Mouse (Mus musculus): ENCODE data around the gene Aldh1a1. TPM values are rescaled to one million over a fixed set of nuclear protein-coding genes. Genes with fewer than 3 reads are reported as not detected.

Aldh1a1 gene
- polyA plus RNA-seq, 1 experiment from 2014 or later: 0.32 TPM

DNA sequence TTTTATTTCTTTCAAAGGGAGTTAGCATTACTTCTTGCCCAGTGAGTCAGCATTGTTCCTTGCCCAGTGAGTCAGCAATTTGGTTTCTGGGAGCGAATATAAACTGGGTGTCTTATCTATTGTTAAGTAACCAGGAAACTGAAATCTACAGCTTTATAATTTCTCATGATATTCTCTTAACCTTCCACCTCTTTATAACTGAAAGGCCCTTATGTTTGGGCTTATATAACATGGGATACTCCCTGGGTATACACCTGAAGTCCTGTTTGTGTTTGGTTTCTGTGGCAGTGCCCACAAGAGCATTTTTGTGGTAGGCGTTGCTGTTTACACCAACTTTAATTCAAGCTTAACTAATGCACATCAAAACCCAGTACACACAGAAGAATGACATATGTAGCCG is 66.4 kb downstream of the Aldh1a1 start:
- DNase-seq (ENCODE audit: low spot score) (no peak), ATAC-seq (replicated peaks; ENCODE audit: low FRiP score) (no peak)
- H3K4me2 ChIP-seq (ENCODE audit: low read depth, low read length, severe bottlenecking): no peak overlapping the region
- no peaks in the 10 kb centered on the region for H3K4me1 ChIP-seq (replicated peaks; ENCODE audit: control insufficient read depth, insufficient read depth, low read length)
- H3K4me3 ChIP-seq (ENCODE audit: low read depth, low read length): no peak overlapping the region
- H3K27ac ChIP-seq (ENCODE audit: low read depth, low read length): no peak overlapping the region
- WGBS: 82% methylated on average over 3 of the region's 3 CpGs
- H3K9me3 ChIP-seq (ENCODE audit: control insufficient read depth, low read length): no peaks in the 10 kb centered on the region
- no peaks in the 10 kb centered on the region for H3K27me3 ChIP-seq (ENCODE audit: control insufficient read depth, insufficient read depth, low read length)
- H3K36me3 ChIP-seq (ENCODE audit: control insufficient read depth, insufficient read depth, low read length): no peaks in the 10 kb centered on the region
- H3K9ac ChIP-seq (ENCODE audit: low read length): no peak overlapping the region

- H3K36me3 ChIP-seq (ENCODE audit: control insufficient read depth, insufficient read depth, low read length): no peaks in the 10 kb centered on the region
- no peak overlapping the region for H3K9ac ChIP-seq (ENCODE audit: low read length)
- no peaks in the 10 kb centered on the region for H3K9me3 ChIP-seq (ENCODE audit: control insufficient read depth, low read length)
- no peak overlapping the region for H3K27ac ChIP-seq (ENCODE audit: low read depth, low read length)
- WGBS: 94% methylated on average over 2 of the region's 2 CpGs
- no peaks in the 10 kb centered on the region for H3K4me1 ChIP-seq (replicated peaks; ENCODE audit: control insufficient read depth, insufficient read depth, low read length)
- H3K4me3 ChIP-seq (ENCODE audit: low read depth, low read length): no peak overlapping the region
- ATAC-seq (replicated peaks; ENCODE audit: low FRiP score) (no peak), DNase-seq (ENCODE audit: low spot score) (no peak)
- no peaks in the 10 kb centered on the region for H3K27me3 ChIP-seq (ENCODE audit: control insufficient read depth, insufficient read depth, low read length)
- no peak overlapping the region for H3K4me2 ChIP-seq (ENCODE audit: low read depth, low read length, severe bottlenecking)
Measured at GRCm38 (mm10) chr19:20559952-20560351, 67.4 kb downstream of the Aldh1a1 start.

DNA sequence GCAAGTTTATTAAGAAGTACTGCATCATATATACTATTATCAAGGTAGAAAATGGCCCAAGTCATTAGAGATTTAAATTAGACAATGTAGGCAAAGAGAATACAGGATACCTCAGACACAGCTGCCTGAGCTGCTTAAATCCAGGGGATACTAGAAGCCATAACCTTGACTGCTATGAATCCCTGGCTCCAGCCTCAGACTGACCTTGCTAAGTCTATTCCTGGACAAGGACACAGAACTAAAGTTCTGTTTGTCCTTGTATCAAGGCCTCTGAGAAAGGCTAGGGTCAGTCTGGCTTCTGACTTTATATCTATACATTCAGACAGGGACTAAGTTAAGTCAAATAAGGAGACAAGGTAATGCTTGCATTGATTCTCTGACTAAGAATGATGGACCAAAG is 69.9 kb downstream of the Aldh1a1 start:
- no peak overlapping the region for H3K9ac ChIP-seq (ENCODE audit: low read length)

DNA sequence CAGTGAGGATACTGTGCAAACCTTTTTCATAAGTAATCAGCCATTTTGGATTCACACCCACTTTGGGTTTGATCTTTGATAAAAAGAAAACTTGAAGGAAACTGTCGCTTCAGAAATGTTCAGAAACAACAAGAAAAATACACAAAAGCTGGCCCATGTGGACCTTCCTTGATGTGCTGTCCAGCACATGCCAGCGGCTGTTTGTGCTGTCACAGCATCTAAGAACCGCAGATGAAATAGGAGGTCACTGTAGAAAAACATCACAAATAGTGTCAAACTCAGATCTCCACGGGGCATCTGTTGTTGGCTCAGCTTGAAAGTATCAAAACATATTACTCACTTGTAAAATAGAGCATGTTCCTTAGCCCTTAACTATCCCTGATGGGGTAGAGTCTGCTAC is 73.8 kb downstream of the Aldh1a1 start:
- no peaks in the 10 kb centered on the region for H3K27me3 ChIP-seq (ENCODE audit: control insufficient read depth, insufficient read depth, low read length)
- H3K27ac ChIP-seq (ENCODE audit: low read depth, low read length): no peak overlapping the region
- WGBS: 78% methylated on average over 4 of the region's 4 CpGs
- H3K9ac ChIP-seq (ENCODE audit: low read length): no peak overlapping the region
- H3K4me3 ChIP-seq (ENCODE audit: low read depth, low read length): no peak overlapping the region
- no peaks in the 10 kb centered on the region for H3K4me1 ChIP-seq (replicated peaks; ENCODE audit: control insufficient read depth, insufficient read depth, low read length)
- H3K36me3 ChIP-seq (ENCODE audit: control insufficient read depth, insufficient read depth, low read length): no peaks in the 10 kb centered on the region
- no peak for DNase-seq (ENCODE audit: low spot score)
- no peak overlapping the region for H3K4me2 ChIP-seq (ENCODE audit: low read depth, low read length, severe bottlenecking)
- no peaks in the 10 kb centered on the region for H3K9me3 ChIP-seq (ENCODE audit: control insufficient read depth, low read length)
- no peak for ATAC-seq (replicated peaks; ENCODE audit: low FRiP score)

More for the DNA sequence above, 69.9 kb downstream of the Aldh1a1 start:
- ATAC-seq (replicated peaks; ENCODE audit: low FRiP score) (no peak), DNase-seq (ENCODE audit: low spot score) (no peak)
- Histone ChIP-seq H3K4me3 (ENCODE audit: low read depth, low read length) (no peak overlapping the region), H3K27me3 (ENCODE audit: control insufficient read depth, insufficient read depth, low read length) (no peaks in the 10 kb centered on the region), H3K4me2 (ENCODE audit: low read depth, low read length, severe bottlenecking) (no peak overlapping the region), H3K27ac (ENCODE audit: low read depth, low read length) (no peak overlapping the region), H3K36me3 (ENCODE audit: control insufficient read depth, insufficient read depth, low read length) (no peaks in the 10 kb centered on the region), H3K9me3 (ENCODE audit: control insufficient read depth, low read length) (no peaks in the 10 kb centered on the region), H3K4me1 (replicated peaks; ENCODE audit: control insufficient read depth, insufficient read depth, low read length) (no peaks in the 10 kb centered on the region)

- 90% methylated on average over 2 of the region's 2 CpGs for WGBS
- ATAC-seq (replicated peaks; ENCODE audit: low FRiP score): no peak
- H3K9ac ChIP-seq (ENCODE audit: low read length): no peak overlapping the region
- no peaks in the 10 kb centered on the region for H3K36me3 ChIP-seq (ENCODE audit: control insufficient read depth, insufficient read depth, low read length)
- no peak for DNase-seq (ENCODE audit: low spot score)
- H3K4me1 ChIP-seq (replicated peaks; ENCODE audit: control insufficient read depth, insufficient read depth, low read length): no peaks in the 10 kb centered on the region
- H3K27ac ChIP-seq (ENCODE audit: low read depth, low read length): no peak overlapping the region
- no peak overlapping the region for H3K4me2 ChIP-seq (ENCODE audit: low read depth, low read length, severe bottlenecking)
- H3K27me3 ChIP-seq (ENCODE audit: control insufficient read depth, insufficient read depth, low read length): no peaks in the 10 kb centered on the region
- H3K4me3 ChIP-seq (ENCODE audit: low read depth, low read length): no peak overlapping the region
- H3K9me3 ChIP-seq (ENCODE audit: control insufficient read depth, low read length): no peaks in the 10 kb centered on the region
Measured at GRCm38 (mm10) chr19:20567039-20567438, 74.5 kb downstream of the Aldh1a1 start.

GRCm38 (mm10) chr19:20576984-20577383 is 84.5 kb downstream of the Aldh1a1 start:
- Histone ChIP-seq H3K27me3 (ENCODE audit: control insufficient read depth, insufficient read depth, low read length) (no peaks in the 10 kb centered on the region), H3K27ac (ENCODE audit: low read depth, low read length) (no peak overlapping the region), H3K9ac (ENCODE audit: low read length) (no peak overlapping the region), H3K4me1 (replicated peaks; ENCODE audit: control insufficient read depth, insufficient read depth, low read length) (no peaks in the 10 kb centered on the region), H3K4me2 (ENCODE audit: low read depth, low read length, severe bottlenecking) (no peak overlapping the region), H3K4me3 (ENCODE audit: low read depth, low read length) (no peak overlapping the region), H3K9me3 (ENCODE audit: control insufficient read depth, low read length) (no peaks in the 10 kb centered on the region), H3K36me3 (ENCODE audit: control insufficient read depth, insufficient read depth, low read length) (no peaks in the 10 kb centered on the region)
- no peak for ATAC-seq (replicated peaks; ENCODE audit: low FRiP score)
- WGBS: 77% methylated on average over 3 of the region's 3 CpGs
- no peak for DNase-seq (ENCODE audit: low spot score)

- 84% methylated on average over 5 of the region's 5 CpGs for WGBS
- Histone ChIP-seq H3K27ac (ENCODE audit: low read depth, low read length) (no peak overlapping the region), H3K36me3 (ENCODE audit: control insufficient read depth, insufficient read depth, low read length) (no peaks in the 10 kb centered on the region), H3K9ac (ENCODE audit: low read length) (no peak overlapping the region), H3K4me1 (replicated peaks; ENCODE audit: control insufficient read depth, insufficient read depth, low read length) (no peaks in the 10 kb centered on the region), H3K27me3 (ENCODE audit: control insufficient read depth, insufficient read depth, low read length) (no peaks in the 10 kb centered on the region), H3K9me3 (ENCODE audit: control insufficient read depth, low read length) (no peaks in the 10 kb centered on the region), H3K4me3 (ENCODE audit: low read depth, low read length) (no peak overlapping the region), H3K4me2 (ENCODE audit: low read depth, low read length, severe bottlenecking) (no peak overlapping the region)
- DNase-seq (ENCODE audit: low spot score) (no peak), ATAC-seq (replicated peaks; ENCODE audit: low FRiP score) (no peak)
Measured at GRCm38 (mm10) chr19:20577429-20577828, 84.9 kb downstream of the Aldh1a1 start.

- H3K9me3 ChIP-seq (ENCODE audit: control insufficient read depth, low read length): no peaks in the 10 kb centered on the region
- no peaks in the 10 kb centered on the region for H3K36me3 ChIP-seq (ENCODE audit: control insufficient read depth, insufficient read depth, low read length)
- H3K27ac ChIP-seq (ENCODE audit: low read depth, low read length): no peak overlapping the region
- H3K9ac ChIP-seq (ENCODE audit: low read length): no peak overlapping the region
- ATAC-seq (replicated peaks; ENCODE audit: low FRiP score) (no peak), DNase-seq (ENCODE audit: low spot score) (no peak)
- no peaks in the 10 kb centered on the region for H3K4me1 ChIP-seq (replicated peaks; ENCODE audit: control insufficient read depth, insufficient read depth, low read length)
- no peak overlapping the region for H3K4me2 ChIP-seq (ENCODE audit: low read depth, low read length, severe bottlenecking)
- H3K27me3 ChIP-seq (ENCODE audit: control insufficient read depth, insufficient read depth, low read length): no peaks in the 10 kb centered on the region
- no peak overlapping the region for H3K4me3 ChIP-seq (ENCODE audit: low read depth, low read length)
Measured at GRCm38 (mm10) chr19:20599951-20600350, 107.4 kb downstream of the Aldh1a1 start.

DNA sequence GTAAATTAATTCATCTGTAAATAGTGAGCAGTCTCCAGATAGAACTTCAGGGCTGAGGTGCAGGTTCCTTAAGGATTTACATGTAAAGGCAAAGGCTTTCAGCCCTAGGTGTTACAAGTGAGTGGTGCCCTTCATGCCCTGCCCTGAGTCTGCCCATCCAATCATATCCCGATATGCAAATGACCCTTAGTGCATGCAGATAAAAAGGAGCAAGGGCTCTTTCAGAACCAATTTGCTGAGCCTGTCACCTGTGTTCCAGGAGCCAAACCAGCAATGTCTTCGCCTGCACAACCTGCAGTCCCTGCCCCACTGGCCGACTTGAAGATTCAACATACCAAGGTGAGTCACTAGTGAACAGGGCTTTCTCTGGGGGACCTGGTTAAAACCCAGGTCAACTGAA is 109.2 kb downstream of the Aldh1a1 start:
- no peaks in the 10 kb centered on the region for H3K27me3 ChIP-seq (ENCODE audit: control insufficient read depth, insufficient read depth, low read length)
- H3K27ac ChIP-seq (ENCODE audit: low read depth, low read length): no peak overlapping the region
- H3K4me1 ChIP-seq (replicated peaks; ENCODE audit: control insufficient read depth, insufficient read depth, low read length): no peaks in the 10 kb centered on the region
- H3K4me3 ChIP-seq (ENCODE audit: low read depth, low read length): no peak overlapping the region
- no peak overlapping the region for H3K9ac ChIP-seq (ENCODE audit: low read length)
- no peak overlapping the region for H3K4me2 ChIP-seq (ENCODE audit: low read depth, low read length, severe bottlenecking)
- no peak for ATAC-seq (replicated peaks; ENCODE audit: low FRiP score)
- H3K36me3 ChIP-seq (ENCODE audit: control insufficient read depth, insufficient read depth, low read length): no peaks in the 10 kb centered on the region
- DNase-seq (ENCODE audit: low spot score): no peak
- WGBS: 54% methylated on average over 3 of the region's 3 CpGs
- H3K9me3 ChIP-seq (ENCODE audit: control insufficient read depth, low read length): no peaks in the 10 kb centered on the region

All from forebrain, embryonic 11.5 days (tissue).